Mouse (Mus musculus) erythroblast, embryonic 14.5 days (primary cell): Measurements from ENCODE around the gene Itpkc.

Source experiments
- GATA1 ChIP-seq: IDR thresholded peaks from 2 replicates; pipeline ENCODE4 v1.6.1; 2012; ENCODE audit warnings: low read length, inconsistent platforms, mixed read lengths
- TAL1 ChIP-seq: IDR thresholded peaks from 3 replicates; pipeline ENCODE4 v1.6.1; 2012; ENCODE audit warnings: low read length, inconsistent platforms, mixed read lengths

DNA sequence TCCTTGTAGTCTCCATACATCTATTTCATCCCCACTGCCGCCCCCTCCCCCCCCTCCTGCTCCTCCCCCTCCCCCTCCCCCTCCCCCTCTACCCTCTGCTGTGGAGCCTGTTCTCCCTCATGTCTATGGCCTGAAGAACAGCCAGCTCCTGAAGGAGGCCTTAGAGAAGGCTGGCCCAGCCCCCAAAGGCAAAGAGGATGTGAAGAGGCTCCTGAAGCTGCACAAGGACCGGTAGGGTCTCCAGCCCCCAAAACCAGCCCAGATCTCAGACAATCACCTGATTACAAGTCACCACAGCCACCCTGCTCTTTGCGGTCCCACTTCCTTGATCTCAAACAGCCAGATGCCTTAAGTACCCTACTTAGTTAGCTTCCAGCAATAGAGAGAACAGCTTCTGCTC is 31.3 kb downstream of the Itpkc start:
- TF ChIP-seq GATA1 (no peak), TAL1 (no peak)
